In genomic region chr5:16221960-16222359, GRCm38 (mm10) we compare ENCODE assay signal across 17 mouse cellular contexts.
"Had no signal": no experiment of that assay in that cellular context is flagged by ENCODE, and none has a peak within 500 bp of the region (broad histone marks: within the 10 kb centered on the region; RNA-seq: fewer than 3 reads in every experiment).

No protein-coding gene starts in this region.

- H3K4me2 ChIP-seq: kidney, embryonic 15.5 days; limb, embryonic 13.5 days; liver, embryonic 13.5 days; neural tube, embryonic 12.5 days; neural tube, embryonic 15.5 days had no signal

- H3K36me3 ChIP-seq: kidney, embryonic 15.5 days; limb, embryonic 10.5 days; limb, embryonic 13.5 days; liver, embryonic 13.5 days; midbrain, embryonic 10.5 days; neural tube, embryonic 12.5 days; neural tube, embryonic 15.5 days had no signal

- ATAC-seq: intestine, postnatal 0 days had no signal

- DNase-seq: kidney, adult 2 months; kidney, postnatal 10 days; kidney, postnatal 36 days; liver; liver, embryonic 13.5 days; lung, adult 2 months; midbrain, embryonic 14.5 days; thymus, adult 18-20 months; thymus, postnatal 36 days had no signal

- H3K4me1 ChIP-seq: kidney, embryonic 15.5 days; limb, embryonic 10.5 days; limb, embryonic 13.5 days; liver, embryonic 13.5 days; megakaryocyte, embryonic 14.5 days; midbrain, embryonic 10.5 days; neural tube, embryonic 12.5 days; neural tube, embryonic 15.5 days had no signal

- H3K27me3 ChIP-seq: kidney, embryonic 15.5 days; limb, embryonic 13.5 days; liver, embryonic 13.5 days; megakaryocyte, embryonic 14.5 days; neural tube, embryonic 12.5 days; neural tube, embryonic 15.5 days had no signal

- H3K4me3 ChIP-seq: kidney, embryonic 15.5 days; limb, embryonic 10.5 days; limb, embryonic 13.5 days; liver, embryonic 13.5 days; megakaryocyte, embryonic 14.5 days; midbrain, embryonic 10.5 days; neural tube, embryonic 12.5 days; neural tube, embryonic 15.5 days had no signal

- H3K9me3 ChIP-seq: kidney, embryonic 15.5 days; limb, embryonic 10.5 days; limb, embryonic 13.5 days; liver, embryonic 13.5 days; megakaryocyte, embryonic 14.5 days; midbrain, embryonic 10.5 days; neural tube, embryonic 12.5 days; neural tube, embryonic 15.5 days had no signal

- H3K9ac ChIP-seq: kidney, embryonic 15.5 days; limb, embryonic 13.5 days; liver, embryonic 13.5 days; neural tube, embryonic 12.5 days; neural tube, embryonic 15.5 days had no signal

- H3K27ac ChIP-seq: kidney, embryonic 15.5 days; limb, embryonic 10.5 days; limb, embryonic 13.5 days; liver, embryonic 13.5 days; midbrain, embryonic 10.5 days; neural tube, embryonic 12.5 days; neural tube, embryonic 15.5 days had no signal
